Mouse (Mus musculus): ENCODE data around the gene Ncoa4.
"Not testable (repeated sequence)": the region's sequence is repeated elsewhere in the genome, so short reads cannot be mapped to it uniquely, and the experiment has no call there.

GRCm38 (mm10) chr14:32176590-32176989, 16.9 kb downstream of the Ncoa4 start:
- TF ChIP-seq CTCF, EP300 (IDR thresholded peaks at IDR 0.05; ENCODE audit: low read depth): not testable (repeated sequence)
